Mouse (Mus musculus) heart, adult 11 months (tissue): ENCODE data around the gene Olfr1164.

Experiments
- DNase-seq: peaks from one replicate; pipeline ENCODE4 v3.0.0; 2022

The Olfr1164 gene

DNA sequence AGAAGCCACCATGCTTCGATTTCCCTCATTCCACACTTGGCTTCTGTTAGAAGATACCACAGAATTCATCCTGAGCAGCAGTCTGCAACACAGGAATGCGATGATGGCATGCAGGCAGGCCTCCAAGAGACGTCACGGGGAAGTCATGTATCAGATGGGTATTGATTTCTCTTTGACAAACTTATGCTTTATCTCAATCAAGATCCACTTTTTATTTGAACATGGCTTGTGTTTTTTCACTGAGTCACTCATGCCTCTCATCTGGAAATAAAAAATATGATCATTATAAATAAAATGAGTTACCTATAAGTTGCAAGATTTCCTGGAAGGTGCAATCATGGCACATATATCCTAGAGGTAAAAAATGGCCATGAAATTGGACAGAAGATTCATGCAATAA is at the start of gene Olfr1164:
Gene Olfr1164, minus strand, starts transcription at position 101 of the 400 bp plus-strand sequence.
- DNase-seq: no peak

DNA sequence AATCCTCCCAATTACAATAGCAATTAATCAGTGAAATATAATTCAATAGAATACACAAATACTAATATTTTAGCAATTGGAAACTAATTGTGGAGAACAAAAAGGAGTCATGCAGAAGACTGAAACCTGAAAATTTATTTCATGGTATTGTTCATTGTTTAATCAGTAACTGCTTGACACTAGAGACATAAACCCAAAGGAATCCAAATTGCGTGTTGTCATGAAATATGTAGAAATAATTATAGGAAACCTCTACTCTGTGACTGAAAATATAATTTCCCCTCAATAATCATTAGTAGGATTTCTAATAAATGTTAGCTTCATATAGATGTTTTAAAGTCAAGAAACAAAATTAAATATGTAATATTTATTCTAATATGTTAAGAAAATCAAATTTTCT is 34.4 kb upstream of the Olfr1164 start, which contains the start of gene Olfr1166:
Gene Olfr1166, minus strand, starts transcription at position 101 of the 400 bp plus-strand sequence.
- DNase-seq: no peak

DNA sequence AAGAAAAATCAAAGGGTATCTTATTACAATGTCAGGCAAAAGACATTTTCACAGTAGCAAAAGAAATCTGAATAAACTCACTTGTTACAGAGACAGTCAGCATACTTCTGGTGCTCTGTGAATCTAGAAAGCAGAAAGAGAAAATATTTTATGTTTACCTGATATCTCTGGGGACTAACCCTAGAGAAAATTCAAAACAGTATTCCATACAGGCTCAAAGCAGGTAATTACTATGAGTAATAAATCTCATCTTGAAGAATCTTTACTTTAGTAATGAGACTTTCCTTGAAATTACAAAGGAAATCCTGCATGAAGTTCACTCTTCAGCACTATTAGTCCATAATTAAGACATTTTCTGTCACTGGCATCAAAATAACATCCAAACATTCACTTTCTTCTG is 22.0 kb downstream of the Olfr1164 start, which contains the start of gene Olfr1163:
Gene Olfr1163, minus strand, starts transcription at position 101 of the 400 bp plus-strand sequence.
- no peak for DNase-seq

DNA sequence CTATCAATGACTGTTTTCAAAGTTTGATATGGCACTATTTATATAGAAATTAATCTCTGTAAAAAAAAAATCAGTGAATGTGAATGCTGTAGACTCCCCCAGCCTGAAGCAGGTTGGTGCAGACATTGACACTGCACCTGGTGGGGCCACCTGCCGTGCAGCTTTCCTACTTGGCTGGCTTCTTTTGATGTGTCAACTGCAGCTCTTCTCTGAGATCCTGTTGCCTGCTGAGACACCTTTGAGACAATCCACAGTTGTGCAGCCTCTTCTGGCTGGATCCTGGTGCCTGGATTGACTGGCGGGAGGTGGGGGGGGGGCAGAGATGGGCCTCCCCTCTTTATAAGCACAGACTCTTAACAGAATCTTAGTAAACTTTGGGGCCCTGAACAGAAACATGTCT is 30.2 kb downstream of the Olfr1164 start:
- no peak for DNase-seq

DNA sequence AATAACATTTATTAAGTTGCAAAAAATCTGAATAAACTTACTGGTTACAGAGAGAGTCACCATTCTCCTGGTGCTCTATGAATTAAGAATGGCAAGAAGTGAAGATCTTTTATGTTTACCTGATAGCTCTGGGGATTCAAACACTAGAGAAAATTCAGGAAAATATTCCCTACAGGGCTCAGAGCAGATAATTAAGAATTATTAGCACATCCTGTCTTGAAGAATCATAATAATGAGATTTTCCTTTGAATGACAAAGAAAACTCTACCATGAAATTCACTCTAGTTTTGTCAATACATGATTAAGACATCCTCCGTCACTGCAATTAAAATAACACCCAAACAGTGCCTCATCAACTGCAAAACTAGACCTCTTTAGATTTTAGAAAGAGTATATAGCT is 42.7 kb downstream of the Olfr1164 start, which contains the start of gene Olfr1162:
Gene Olfr1162, minus strand, starts transcription at position 101 of the 400 bp plus-strand sequence.
- no peak for DNase-seq
